In the genomic region with DNA sequence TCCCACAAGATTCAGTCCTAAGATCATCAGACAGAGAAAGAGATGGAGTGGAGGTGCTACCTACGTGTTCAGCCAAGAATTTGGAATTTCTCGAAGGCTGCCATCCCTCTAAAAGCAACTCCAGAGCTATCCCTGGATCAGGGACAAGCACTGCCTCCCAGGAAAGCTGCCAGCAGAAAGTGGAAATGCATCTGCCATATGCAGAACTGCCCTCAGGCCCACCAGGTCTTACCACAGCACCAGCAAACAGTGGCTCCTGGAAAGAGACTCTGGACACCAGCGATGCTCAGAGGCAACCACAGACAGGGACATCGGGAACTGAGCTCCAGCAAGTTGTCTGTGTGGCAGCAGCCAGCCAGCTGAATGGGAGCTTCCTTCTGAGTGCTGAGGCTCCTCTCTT, we compare ENCODE assay signal across 16 mouse cellular contexts. TPM values are rescaled to one million over a fixed set of nuclear protein-coding genes. Genes with fewer than 3 reads are reported as not detected.
A peak's percentile ranks its signal among the peaks of the same experiment; 100 is the strongest.
DNase-seq lines count a peak whose midpoint lies in the region; ATAC-seq and TF ChIP-seq lines count a peak whose summit lies in the region.
"Had no signal": no experiment of that assay in that cellular context is flagged by ENCODE, and none has a peak within 500 bp of the region (broad histone marks: within the 10 kb centered on the region; RNA-seq: fewer than 3 reads in every experiment).

No protein-coding gene starts in this region.

- ATAC-seq in frontal cortex, adult (ENCODE audit: low TSS enrichment) = peak; percentile 24; the same call in 1 of the 2 replicates
- ATAC-seq in megakaryocyte, adult 5-6 weeks (ENCODE audit: poor library complexity, severe bottlenecking) = no peak
- ATAC-seq: forebrain, embryonic 13.5 days; forebrain, embryonic 15.5 days; forebrain, postnatal 0 days had no signal

- no peak overlapping the region for H3K4me3 ChIP-seq in gastrocnemius, adult 2 months
- H3K4me3 ChIP-seq: embryonic facial prominence, embryonic 10.5 days; embryonic facial prominence, embryonic 12.5 days; forebrain, embryonic 13.5 days; forebrain, embryonic 15.5 days had no signal

- TF ChIP-seq CTCF in gastrocnemius, adult 2 months (IDR thresholded peaks at IDR 0.05) = no peak

- peak overlapping the region; percentile 16 for H3K27ac ChIP-seq in gastrocnemius, adult 2 months
- H3K27ac ChIP-seq: embryonic facial prominence, embryonic 12.5 days; forebrain, embryonic 13.5 days; forebrain, embryonic 15.5 days had no signal

- DNase-seq in frontal cortex, postnatal 14 days (ENCODE audit: low spot score in 2 of 2) = no peak
- peak; percentile 62 for DNase-seq in gastrocnemius, adult 2 months
- no peak for DNase-seq in gastrocnemius, postnatal 36 days
- peak; percentile 11 for DNase-seq in right cerebral cortex, postnatal 14 days
- DNase-seq in right cerebral cortex, postnatal 4 days = no peak
- DNase-seq in gastrocnemius, postnatal 25 days = peak; percentile 53
- DNase-seq: cerebellum, adult 18-20 months; cerebellum, adult 8-10 months; cerebellum, adult 9-11 months; forebrain, postnatal 0 days had no signal

- intact Hi-C loops in gastrocnemius, adult 2 months (cut with DNase I) = no loop called here
- intact Hi-C loops in gastrocnemius, postnatal 36 days (cut with DNase I) = no loop called here

RNA-seq across cellular contexts. Expression of a gene that starts 45.1 kb away (rescaled TPM):
- 100 to 1,000 TPM; 515 to 576 TPM for total RNA-seq in gastrocnemius, adult 2 months (2021)
- 100 to 1,000 TPM; 495 to 686 TPM for total RNA-seq in gastrocnemius, postnatal 36 days (2021)
- 100 to 1,000 TPM; 422 to 535 TPM for total RNA-seq in gastrocnemius, postnatal 25 days (2021)
- 0.38 and 1.8 TPM in 2 replicates for total RNA-seq in megakaryocyte, adult 5-6 weeks (2015)
- 0.16 and 0.22 TPM in 2 replicates for total RNA-seq in megakaryocyte, adult 5-6 weeks (2017)

RNA-seq across cellular contexts. Expression of a gene that starts 49.4 kb away (rescaled TPM):
- total RNA-seq in gastrocnemius, adult 2 months (2021) = 10 to 100 TPM; 28.6 to 33.8 TPM
- total RNA-seq in gastrocnemius, postnatal 36 days (2021) = 10 to 100 TPM; 24.8 to 27.0 TPM
- total RNA-seq in gastrocnemius, postnatal 25 days (2021) = 10 to 100 TPM; 25.8 to 26.5 TPM
- total RNA-seq in megakaryocyte, adult 5-6 weeks (2015) = 152 and 195 TPM in 2 replicates
- total RNA-seq in megakaryocyte, adult 5-6 weeks (2017) = 146 and 152 TPM in 2 replicates

Comparison
In these comparisons a context has a peak if more than half of its experiments do, and no peak if none do; other contexts are left out.
1. DNase-seq: peak in gastrocnemius, adult 2 months (single experiment), right cerebral cortex, postnatal 14 days (single experiment) and gastrocnemius, postnatal 25 days (single experiment); none in frontal cortex, postnatal 14 days (0 of 2), gastrocnemius, postnatal 36 days (0 of 2) and right cerebral cortex, postnatal 4 days (single experiment).
2. RNA of a gene that starts 45.1 kb away (total RNA-seq): 495 to 686 TPM in gastrocnemius, postnatal 36 days, 515 to 576 TPM in gastrocnemius, adult 2 months and 422 to 535 TPM in gastrocnemius, postnatal 25 days; 0.16 to 1.8 TPM in megakaryocyte, adult 5-6 weeks; every median in the first group is over 100 times any median in the second.
3. RNA of a gene that starts 49.4 kb away (total RNA-seq): 146 to 195 TPM in megakaryocyte, adult 5-6 weeks; 28.6 to 33.8 TPM in gastrocnemius, adult 2 months, 24.8 to 27.0 TPM in gastrocnemius, postnatal 36 days and 25.8 to 26.5 TPM in gastrocnemius, postnatal 25 days; every median in the first group is over 4 times any median in the second.